Mouse (Mus musculus): Measurements from ENCODE around the gene Armc3.

Gene Armc3

GRCm38 (mm10) chr2:19198452-19199365 is at the start of gene Armc3:
TSS of gene Armc3 (plus strand) at chr2:19199302.
- no peak for DNase-seq (ENCODE audit: low read depth, low spot score)

- DNase-seq (ENCODE audit: low read depth, low spot score), result no peak
These were observed 46.4 kb upstream of the Armc3 start for GRCm38 (mm10) chr2:19152687-19153086.

GRCm38 (mm10) chr2:19156176-19156575 is 42.9 kb upstream of the Armc3 start:
- DNase-seq (ENCODE audit: low read depth, low spot score), result peak; percentile 44

- no peak for DNase-seq (ENCODE audit: low read depth, low spot score)
These were observed 39.6 kb upstream of the Armc3 start for GRCm38 (mm10) chr2:19159539-19159938.

DNA sequence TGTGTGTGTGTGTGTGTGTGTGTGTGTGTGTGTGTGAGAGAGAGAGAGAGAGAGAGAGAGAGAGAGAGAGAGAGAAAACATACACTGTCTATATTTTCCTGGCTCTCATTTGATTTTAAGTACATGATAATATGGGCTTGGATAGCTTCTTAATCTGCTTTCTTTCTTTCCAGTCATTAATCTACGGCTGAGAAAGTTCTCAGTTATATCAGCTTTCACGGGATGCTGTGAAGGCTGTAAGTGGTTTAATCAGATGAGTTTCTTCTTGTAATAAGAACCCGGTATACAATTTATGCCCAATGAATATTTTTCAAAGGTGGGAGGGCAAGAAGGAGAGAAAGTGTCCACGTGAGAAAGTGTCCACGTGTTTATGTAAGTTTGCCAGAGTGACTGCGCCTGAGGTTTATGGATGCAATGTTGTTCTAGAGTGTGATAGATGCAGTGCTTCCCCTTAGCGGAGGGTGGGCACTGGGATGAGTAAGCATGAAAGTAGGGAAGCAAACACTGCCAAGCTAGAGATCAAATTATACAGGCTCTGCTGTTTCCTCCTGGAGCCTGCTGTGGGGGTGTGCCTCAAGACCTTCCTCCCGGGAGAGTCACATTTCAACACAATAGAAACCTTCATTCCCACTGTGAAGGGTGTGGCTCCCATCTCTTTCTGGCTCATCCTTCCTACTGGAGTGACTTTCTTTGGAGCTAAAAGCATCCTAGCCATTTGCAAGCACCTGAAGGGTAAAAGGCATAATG is 38.6 kb upstream of the Armc3 start:
- peak; percentile 23 for DNase-seq (ENCODE audit: low read depth, low spot score)

GRCm38 (mm10) chr2:19164234-19164633 is 34.9 kb upstream of the Armc3 start:
- DNase-seq (ENCODE audit: low read depth, low spot score), result no peak

DNA sequence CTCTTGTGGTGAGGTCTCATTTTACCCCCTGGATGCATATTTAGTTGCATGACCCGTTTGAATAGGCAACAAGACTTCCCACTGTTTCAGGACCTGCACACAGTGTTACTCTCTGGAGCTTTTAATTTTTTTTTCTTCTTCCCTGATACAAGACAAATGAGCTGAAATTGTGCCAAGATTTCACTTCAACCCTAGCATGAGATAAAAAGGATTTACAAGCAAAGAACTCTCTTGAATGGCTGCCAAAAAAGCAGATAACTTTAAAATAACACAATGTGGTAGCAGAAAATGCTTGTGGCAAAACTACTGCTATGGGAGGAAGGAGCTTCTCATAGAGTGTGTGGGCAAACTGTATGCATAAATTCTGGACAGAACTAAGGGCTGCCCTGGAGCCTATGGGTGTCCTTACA is 22.3 kb upstream of the Armc3 start:
- no peak for DNase-seq (ENCODE audit: low read depth, low spot score)

GRCm38 (mm10) chr2:19199366-19199853 is 308 bp downstream of the Armc3 start:
- no peak for DNase-seq (ENCODE audit: low read depth, low spot score)

GRCm38 (mm10) chr2:19200112-19200511 is 1.0 kb downstream of the Armc3 start:
- DNase-seq (ENCODE audit: low read depth, low spot score), result no peak

GRCm38 (mm10) chr2:19201682-19202081 is 2.6 kb downstream of the Armc3 start:
- peak; percentile 53 for DNase-seq (ENCODE audit: low read depth, low spot score)

GRCm38 (mm10) chr2:19234305-19234704 is 35.2 kb downstream of the Armc3 start:
- no peak for DNase-seq (ENCODE audit: low read depth, low spot score)

DNA sequence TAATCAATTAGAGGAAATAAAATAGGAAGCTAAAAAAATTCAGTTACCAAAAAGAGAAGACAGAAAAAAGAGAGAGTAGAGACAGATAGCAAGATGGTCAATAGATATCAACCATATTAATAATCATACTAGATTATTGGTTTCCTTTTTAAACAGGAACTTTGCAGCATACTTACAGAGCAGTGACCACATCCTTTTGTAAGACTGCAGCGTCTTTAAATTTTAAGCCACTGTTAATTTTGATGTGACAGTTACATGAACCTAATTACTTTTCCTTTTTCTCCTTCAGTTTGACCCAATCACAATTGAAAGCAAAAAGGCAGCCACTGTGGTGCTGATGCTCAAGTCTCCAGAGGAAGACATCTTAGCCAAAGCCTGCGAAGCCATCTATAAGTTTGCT is 36.1 kb downstream of the Armc3 start:
- no peak for DNase-seq (ENCODE audit: low read depth, low spot score)

GRCm38 (mm10) chr2:19235614-19236013 is 36.5 kb downstream of the Armc3 start:
- DNase-seq (ENCODE audit: low read depth, low spot score), result no peak

- peak; percentile 2 for DNase-seq (ENCODE audit: low read depth, low spot score)
These were observed 39.7 kb downstream of the Armc3 start for GRCm38 (mm10) chr2:19238771-19239170.

DNA sequence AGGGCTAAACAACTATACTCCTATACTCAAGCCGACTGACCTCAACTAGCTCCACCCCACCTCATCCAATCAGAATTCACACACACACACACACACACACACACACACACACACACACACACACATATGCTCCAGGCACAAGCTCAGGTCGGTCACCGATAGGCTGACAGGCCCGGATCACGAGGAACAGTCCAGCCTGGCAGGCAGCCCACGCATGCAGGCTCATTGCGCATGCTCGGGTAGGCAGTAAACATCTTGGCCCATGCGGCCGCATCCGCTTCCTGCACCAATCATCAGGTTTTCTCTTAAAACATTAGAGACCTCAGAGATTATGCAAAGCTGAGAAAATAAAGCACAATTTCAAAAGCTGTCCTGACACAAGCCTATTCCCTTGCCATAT is 50.5 kb downstream of the Armc3 start:
- DNase-seq (ENCODE audit: low read depth, low spot score), result no peak

- no peak for DNase-seq (ENCODE audit: low read depth, low spot score)
These were observed 55.9 kb downstream of the Armc3 start for GRCm38 (mm10) chr2:19255037-19255436.

DNA sequence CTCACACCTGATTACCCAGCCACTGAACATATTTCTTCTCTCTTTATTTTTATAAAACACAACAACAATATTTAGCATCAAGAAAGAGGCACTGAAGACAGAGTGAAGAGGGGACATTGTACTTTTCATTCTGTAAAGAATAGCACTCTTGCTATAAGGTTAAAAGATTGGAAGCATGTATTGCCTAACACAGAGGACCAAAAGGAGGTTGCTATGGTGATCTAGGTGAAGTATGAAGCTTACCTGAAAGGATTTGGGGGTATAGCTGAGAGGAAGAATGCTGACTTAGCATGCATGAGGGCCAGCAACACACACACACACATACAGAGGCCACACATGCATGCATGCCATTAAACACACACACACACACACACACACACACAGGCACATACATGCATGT is 58.2 kb downstream of the Armc3 start:
- no peak for DNase-seq (ENCODE audit: low read depth, low spot score)

- no peak for DNase-seq (ENCODE audit: low read depth, low spot score)
These were observed 61.3 kb downstream of the Armc3 start for GRCm38 (mm10) chr2:19260399-19260798.

DNA sequence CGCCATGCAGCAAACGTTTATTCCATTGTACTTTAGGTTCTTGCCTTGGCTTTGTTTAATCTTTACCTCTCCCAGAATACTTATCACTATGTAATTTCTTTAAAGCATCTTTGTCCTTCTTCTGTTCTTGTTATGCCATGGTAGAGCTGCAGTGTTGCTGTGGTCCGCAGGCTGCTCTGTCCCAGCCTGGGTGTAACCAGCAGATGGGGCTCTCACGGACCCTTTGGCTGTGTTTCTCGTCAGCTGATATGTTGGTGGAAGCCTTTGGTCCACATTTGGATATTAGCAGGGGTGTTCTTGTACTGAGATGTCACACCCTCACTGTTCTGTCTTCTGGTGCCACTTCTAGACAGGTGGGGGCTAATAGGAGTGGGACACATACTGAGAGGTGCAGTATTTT is 64.3 kb downstream of the Armc3 start:
- no peak for DNase-seq (ENCODE audit: low read depth, low spot score)

GRCm38 (mm10) chr2:19265834-19266233 is 66.7 kb downstream of the Armc3 start:
- no peak for DNase-seq (ENCODE audit: low read depth, low spot score)

DNA sequence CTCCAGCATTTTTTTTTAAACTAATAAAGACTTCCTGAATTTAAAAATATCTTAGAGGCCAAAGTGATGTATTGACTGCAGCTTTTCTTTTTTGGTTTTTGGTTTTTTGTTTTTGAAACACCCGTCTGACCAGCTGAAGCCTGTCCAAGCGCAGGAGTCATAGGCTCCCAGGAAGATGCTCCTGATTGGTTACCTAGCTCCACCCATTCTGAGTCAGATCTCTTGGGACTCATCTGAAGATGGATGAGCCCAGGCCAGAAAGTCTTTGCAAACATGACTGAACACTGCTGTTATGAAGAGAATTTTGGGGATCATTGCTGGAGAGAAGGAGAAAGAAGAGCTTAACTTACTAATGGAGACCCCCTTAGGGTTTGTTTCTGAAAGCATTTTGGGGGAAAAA is 68.3 kb downstream of the Armc3 start:
- DNase-seq (ENCODE audit: low read depth, low spot score), result peak; percentile 74

- DNase-seq (ENCODE audit: low read depth, low spot score), result no peak
These were observed 70.9 kb downstream of the Armc3 start for GRCm38 (mm10) chr2:19269955-19270354.

GRCm38 (mm10) chr2:19270709-19271120 is 71.6 kb downstream of the Armc3 start:
- no peak for DNase-seq (ENCODE audit: low read depth, low spot score)

Data from 3T3-L1 (cell line).